Mouse (Mus musculus): ENCODE results near the gene D10Wsu102e. TPM values are rescaled to one million over a fixed set of nuclear protein-coding genes. Genes with fewer than 3 reads are reported as not detected.
"Not testable (repeated sequence)": the region's sequence is repeated elsewhere in the genome, so short reads cannot be mapped to it uniquely, and the experiment has no call there.

The D10Wsu102e gene
- polyA plus RNA-seq, 1 experiment from 2014 or later, result 1.0 TPM

GRCm38 (mm10) chr10:83397336-83397735 lies 37.3 kb downstream of the D10Wsu102e start:
- no peak for DNase-seq (ENCODE audit: low spot score, missing footprints)
- H3K4me3 ChIP-seq (ENCODE audit: low read depth, low read length), result no peak overlapping the region
- WGBS, result 87% methylated on average over 2 of the region's 2 CpGs

GRCm38 (mm10) chr10:83400896-83401295 lies 40.9 kb downstream of the D10Wsu102e start:
- not testable (repeated sequence) for H3K9ac ChIP-seq (ENCODE audit: low read length); H3K27ac ChIP-seq (ENCODE audit: low read depth, low read length); H3K4me3 ChIP-seq (ENCODE audit: low read depth, low read length); ATAC-seq (ENCODE audit: low FRiP score); H3K4me2 ChIP-seq; H3K36me3 ChIP-seq (ENCODE audit: control insufficient read depth, insufficient read depth, low read length); H3K9me3 ChIP-seq (ENCODE audit: control insufficient read depth, low read length); H3K27me3 ChIP-seq (ENCODE audit: control insufficient read depth, insufficient read depth, low read length); H3K4me1 ChIP-seq (ENCODE audit: control insufficient read depth, insufficient read depth, low read length); DNase-seq (ENCODE audit: low spot score, missing footprints)
- 89% methylated on average over 6 of the region's 7 CpGs for WGBS

More at GRCm38 (mm10) chr10:83397336-83397735, 37.3 kb downstream of the D10Wsu102e start:
- Histone ChIP-seq H3K9me3 (ENCODE audit: control insufficient read depth, low read length) (no peaks in the 10 kb centered on the region), H3K36me3 (ENCODE audit: control insufficient read depth, insufficient read depth, low read length) (no peaks in the 10 kb centered on the region), H3K4me2 (no peak overlapping the region), H3K4me1 (ENCODE audit: control insufficient read depth, insufficient read depth, low read length) (no peaks in the 10 kb centered on the region), H3K27ac (ENCODE audit: low read depth, low read length) (no peak overlapping the region), H3K27me3 (ENCODE audit: control insufficient read depth, insufficient read depth, low read length) (no peaks in the 10 kb centered on the region), H3K9ac (ENCODE audit: low read length) (no peak overlapping the region)
- ATAC-seq (ENCODE audit: low FRiP score), result no peak

GRCm38 (mm10) chr10:83405031-83405430 lies 45.0 kb downstream of the D10Wsu102e start:
- no peak for ATAC-seq (ENCODE audit: low FRiP score)
- Histone ChIP-seq H3K27ac (ENCODE audit: low read depth, low read length) (no peak overlapping the region), H3K4me3 (ENCODE audit: low read depth, low read length) (no peak overlapping the region), H3K36me3 (ENCODE audit: control insufficient read depth, insufficient read depth, low read length) (0 out of 2 replicates have a peak, but pooled peaks cover 2% of the 10 kb centered on the region), H3K4me2 (no peak overlapping the region), H3K4me1 (ENCODE audit: control insufficient read depth, insufficient read depth, low read length) (no peaks in the 10 kb centered on the region), H3K9me3 (ENCODE audit: control insufficient read depth, low read length) (no peaks in the 10 kb centered on the region), H3K27me3 (ENCODE audit: control insufficient read depth, insufficient read depth, low read length) (no peaks in the 10 kb centered on the region), H3K9ac (ENCODE audit: low read length) (no peak overlapping the region)
- 91% methylated on average over 11 of the region's 11 CpGs for WGBS
- peak; percentile 80 for DNase-seq (ENCODE audit: low spot score, missing footprints)

- Histone ChIP-seq H3K27ac (ENCODE audit: low read depth, low read length) (no peak overlapping the region), H3K9ac (ENCODE audit: low read length) (no peak overlapping the region), H3K36me3 (ENCODE audit: control insufficient read depth, insufficient read depth, low read length) (0 out of 2 replicates have a peak, but pooled peaks cover 2% of the 10 kb centered on the region), H3K4me1 (ENCODE audit: control insufficient read depth, insufficient read depth, low read length) (no peaks in the 10 kb centered on the region), H3K9me3 (ENCODE audit: control insufficient read depth, low read length) (no peaks in the 10 kb centered on the region), H3K27me3 (ENCODE audit: control insufficient read depth, insufficient read depth, low read length) (no peaks in the 10 kb centered on the region), H3K4me2 (no peak overlapping the region), H3K4me3 (ENCODE audit: low read depth, low read length) (no peak overlapping the region)
- WGBS, result 94% methylated on average over 11 of the region's 11 CpGs
- DNase-seq (ENCODE audit: low spot score, missing footprints) (no peak), ATAC-seq (ENCODE audit: low FRiP score) (no peak)
These were observed 45.7 kb downstream of the D10Wsu102e start for GRCm38 (mm10) chr10:83405711-83406110.

- Histone ChIP-seq H3K4me1 (ENCODE audit: control insufficient read depth, insufficient read depth, low read length) (no peaks in the 10 kb centered on the region), H3K27ac (ENCODE audit: low read depth, low read length) (no peak overlapping the region), H3K36me3 (ENCODE audit: control insufficient read depth, insufficient read depth, low read length) (0 out of 2 replicates have a peak, but pooled peaks cover 2% of the 10 kb centered on the region), H3K9ac (ENCODE audit: low read length) (no peak overlapping the region), H3K4me3 (ENCODE audit: low read depth, low read length) (no peak overlapping the region), H3K27me3 (ENCODE audit: control insufficient read depth, insufficient read depth, low read length) (no peaks in the 10 kb centered on the region), H3K9me3 (ENCODE audit: control insufficient read depth, low read length) (no peaks in the 10 kb centered on the region), H3K4me2 (no peak overlapping the region)
- ATAC-seq (ENCODE audit: low FRiP score), result no peak
- WGBS, result 98% methylated on average over 10 of the region's 10 CpGs
- DNase-seq (ENCODE audit: low spot score, missing footprints), result no peak
These were observed 47.1 kb downstream of the D10Wsu102e start for GRCm38 (mm10) chr10:83407141-83407540.

- H3K4me2 ChIP-seq; H3K36me3 ChIP-seq (ENCODE audit: control insufficient read depth, insufficient read depth, low read length); H3K9me3 ChIP-seq (ENCODE audit: control insufficient read depth, low read length); H3K27ac ChIP-seq (ENCODE audit: low read depth, low read length); DNase-seq (ENCODE audit: low spot score, missing footprints); H3K9ac ChIP-seq (ENCODE audit: low read length); H3K4me3 ChIP-seq (ENCODE audit: low read depth, low read length); H3K27me3 ChIP-seq (ENCODE audit: control insufficient read depth, insufficient read depth, low read length); ATAC-seq (ENCODE audit: low FRiP score); H3K4me1 ChIP-seq (ENCODE audit: control insufficient read depth, insufficient read depth, low read length): not testable (repeated sequence)
- WGBS, result 95% methylated on average over 16 of the region's 16 CpGs
These were observed 58.4 kb downstream of the D10Wsu102e start for GRCm38 (mm10) chr10:83418466-83418865.

- no peak overlapping the region for H3K4me2 ChIP-seq
- H3K4me1 ChIP-seq (ENCODE audit: control insufficient read depth, insufficient read depth, low read length), result no peaks in the 10 kb centered on the region
- peaks cover 18% of the 10 kb centered on the region for H3K9me3 ChIP-seq (ENCODE audit: control insufficient read depth, low read length)
- DNase-seq (ENCODE audit: low spot score, missing footprints) (no peak), ATAC-seq (ENCODE audit: low FRiP score) (no peak)
- no peak overlapping the region for H3K9ac ChIP-seq (ENCODE audit: low read length)
- H3K36me3 ChIP-seq (ENCODE audit: control insufficient read depth, insufficient read depth, low read length), result no peaks in the 10 kb centered on the region
- WGBS, result 89% methylated on average over 7 of the region's 7 CpGs
- no peak overlapping the region for H3K27ac ChIP-seq (ENCODE audit: low read depth, low read length)
- no peaks in the 10 kb centered on the region for H3K27me3 ChIP-seq (ENCODE audit: control insufficient read depth, insufficient read depth, low read length)
- no peak overlapping the region for H3K4me3 ChIP-seq (ENCODE audit: low read depth, low read length)
These were observed 88.6 kb downstream of the D10Wsu102e start for GRCm38 (mm10) chr10:83448582-83448981.

- WGBS, result 97% methylated on average over 3 of the region's 3 CpGs
- Histone ChIP-seq H3K4me1 (ENCODE audit: control insufficient read depth, insufficient read depth, low read length) (no peaks in the 10 kb centered on the region), H3K9me3 (ENCODE audit: control insufficient read depth, low read length) (peaks cover 14% of the 10 kb centered on the region; the same call in 1 of the 2 replicates), H3K4me2 (no peak overlapping the region), H3K27me3 (ENCODE audit: control insufficient read depth, insufficient read depth, low read length) (no peaks in the 10 kb centered on the region), H3K36me3 (ENCODE audit: control insufficient read depth, insufficient read depth, low read length) (no peaks in the 10 kb centered on the region), H3K9ac (ENCODE audit: low read length) (no peak overlapping the region), H3K4me3 (ENCODE audit: low read depth, low read length) (no peak overlapping the region), H3K27ac (ENCODE audit: low read depth, low read length) (no peak overlapping the region)
- ATAC-seq (ENCODE audit: low FRiP score) (no peak), DNase-seq (ENCODE audit: low spot score, missing footprints) (no peak)
These were observed 97.5 kb downstream of the D10Wsu102e start for GRCm38 (mm10) chr10:83457531-83457930.

- no peak for ATAC-seq (ENCODE audit: low FRiP score)
- 96% methylated on average over 13 of the region's 13 CpGs for WGBS
These were observed 115.2 kb downstream of the D10Wsu102e start for GRCm38 (mm10) chr10:83475226-83475625.

More at GRCm38 (mm10) chr10:83475226-83475625, 115.2 kb downstream of the D10Wsu102e start:
- H3K4me1 ChIP-seq (ENCODE audit: control insufficient read depth, insufficient read depth, low read length), result no peaks in the 10 kb centered on the region
- H3K9ac ChIP-seq (ENCODE audit: low read length), result no peak overlapping the region
- peak; percentile 72 for DNase-seq (ENCODE audit: low spot score, missing footprints)
- H3K27me3 ChIP-seq (ENCODE audit: control insufficient read depth, insufficient read depth, low read length), result no peaks in the 10 kb centered on the region
- no peak overlapping the region for H3K4me2 ChIP-seq
- H3K27ac ChIP-seq (ENCODE audit: low read depth, low read length), result no peak overlapping the region
- no peak overlapping the region for H3K4me3 ChIP-seq (ENCODE audit: low read depth, low read length)
- no peaks in the 10 kb centered on the region for H3K36me3 ChIP-seq (ENCODE audit: control insufficient read depth, insufficient read depth, low read length)
- no peaks in the 10 kb centered on the region; the same call in 1 of the 2 replicates for H3K9me3 ChIP-seq (ENCODE audit: control insufficient read depth, low read length)
